Mouse (Mus musculus): ENCODE data around the gene Nsd2.

GRCm38 (mm10) chr5:33875472-33875871 lies 54.9 kb downstream of the Nsd2 start:
- TF ChIP-seq CTCF (IDR thresholded peaks at IDR 0.05; ENCODE audit: low read depth) (no peak), EP300 (IDR thresholded peaks at IDR 0.05; ENCODE audit: low read depth) (no peak)

All from liver, postnatal 0 days (tissue).